Comparison of ENCODE assay signal across 9 mouse cellular contexts in genomic region chr6:118739961-118740599, GRCm38 (mm10).
A peak's percentile ranks its signal among the peaks of the same experiment; 100 is the strongest.
DNase-seq lines count a peak whose midpoint lies in the region; ATAC-seq lines count a peak whose summit lies in the region.
"Had no signal": no experiment of that assay in that cellular context is flagged by ENCODE, and none has a peak within 500 bp of the region (broad histone marks: within the 10 kb centered on the region; RNA-seq: fewer than 3 reads in every experiment).

No protein-coding gene starts in this region.

- peak; percentile 34 to 67 for DNase-seq in adrenal gland, adult (ENCODE audit: inconsistent age in 2 of 2, low spot score in 1 of 2)
- DNase-seq in adrenal gland, postnatal 4 days (ENCODE audit: low spot score in 2 of 2), result no peak
- DNase-seq in layer of hippocampus, adult 9-11 months, result peak; percentile 62
- DNase-seq in layer of hippocampus, postnatal 14 days (ENCODE audit: low spot score in 2 of 2), result no peak
- peak; percentile 25 to 29 for DNase-seq in gastrocnemius, postnatal 36 days
- DNase-seq in lung, postnatal 4 days, result peak; percentile 24 to 55
- DNase-seq in cerebellum, postnatal 25 days, result no peak
- DNase-seq: retina, postnatal 1 day had no signal

- intact Hi-C loops in gastrocnemius, postnatal 36 days (cut with DNase I), result no loop called here

- no peak for ATAC-seq in CD4-positive, CD25-positive, alpha-beta regulatory T cell, adult 4 months

Comparison
In these comparisons a context has a peak if more than half of its experiments do, and no peak if none do; other contexts are left out.
1. DNase-seq: peak in adrenal gland, adult (2 of 2), layer of hippocampus, adult 9-11 months (single experiment), gastrocnemius, postnatal 36 days (2 of 2) and lung, postnatal 4 days (2 of 2); none in adrenal gland, postnatal 4 days (0 of 2), layer of hippocampus, postnatal 14 days (0 of 2) and cerebellum, postnatal 25 days (0 of 2).